Mouse (Mus musculus): Measurements from ENCODE around the gene Ptprg. TPM values are rescaled to one million over a fixed set of nuclear protein-coding genes. Genes with fewer than 3 reads are reported as not detected.
"Not testable (repeated sequence)": the region's sequence is repeated elsewhere in the genome, so short reads cannot be mapped to it uniquely, and the experiment has no call there.

The Ptprg gene
- polyA plus RNA-seq, 1 experiment from 2014 or later: 26.5 TPM

DNA sequence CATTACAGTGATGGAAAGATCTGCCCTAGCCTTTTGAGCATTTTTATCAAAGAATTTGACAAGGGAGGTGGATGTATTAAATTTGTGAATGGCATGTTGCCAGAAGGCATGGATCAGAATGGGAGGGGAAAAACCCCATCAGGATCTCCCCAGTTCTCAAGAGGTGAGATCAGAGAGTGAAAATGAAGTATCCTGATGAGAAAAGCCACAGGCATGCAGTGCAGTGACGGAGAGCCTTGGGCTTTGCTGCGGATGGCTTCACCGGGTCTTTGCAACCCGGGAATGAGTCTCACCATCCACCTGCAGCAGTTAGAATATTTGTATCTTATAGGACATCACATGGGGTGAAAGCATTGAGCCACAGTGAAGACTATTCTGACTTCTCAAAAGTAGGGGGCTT is 385.6 kb downstream of the Ptprg start:
- no peak overlapping the region for H3K9ac ChIP-seq (ENCODE audit: low read length)
- no peak overlapping the region for H3K4me3 ChIP-seq (ENCODE audit: low read length)
- no peaks in the 10 kb centered on the region for H3K9me3 ChIP-seq (ENCODE audit: control insufficient read depth, low read length)
- H3K4me1 ChIP-seq (replicated peaks; ENCODE audit: control insufficient read depth, insufficient read depth, low read length): no peaks in the 10 kb centered on the region
- H3K27me3 ChIP-seq (ENCODE audit: control insufficient read depth, insufficient read depth, low read depth, low read length): no peaks in the 10 kb centered on the region
- no peak for ATAC-seq (ENCODE audit: low read depth)
- no peaks in the 10 kb centered on the region for H3K36me3 ChIP-seq (ENCODE audit: control insufficient read depth, insufficient read depth, low read length)
- 85% methylated on average over 4 of the region's 4 CpGs for WGBS
- no peak overlapping the region for H3K4me2 ChIP-seq (ENCODE audit: low read depth, low read length)
- H3K27ac ChIP-seq (ENCODE audit: low read length): no peak overlapping the region

DNA sequence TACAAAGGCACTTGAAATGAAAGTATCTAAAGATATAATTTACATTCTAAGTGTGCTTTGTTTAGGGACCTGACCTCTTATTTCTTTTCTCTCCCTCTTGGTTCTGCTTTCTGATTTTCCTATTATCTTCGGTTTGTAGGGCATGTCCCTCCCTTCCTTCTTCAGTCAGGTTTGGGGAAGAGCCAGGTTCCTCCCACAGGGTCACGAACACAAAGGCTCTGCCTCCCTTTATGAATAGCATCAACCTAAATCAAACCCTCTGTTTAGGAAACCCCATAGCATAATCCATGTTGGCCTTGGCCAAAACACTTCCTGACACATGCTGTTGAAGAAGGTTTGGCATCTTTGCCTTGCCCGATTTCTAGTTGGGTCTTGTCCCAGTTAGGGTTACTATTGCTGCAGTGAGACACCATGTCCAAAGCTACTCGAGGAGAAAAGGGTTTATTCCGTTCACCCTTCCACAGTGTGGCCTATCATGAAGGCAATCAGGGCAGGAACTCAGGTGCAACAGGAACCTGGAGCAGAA is 388.7 kb downstream of the Ptprg start:
- Histone ChIP-seq H3K4me1 (replicated peaks; ENCODE audit: control insufficient read depth, insufficient read depth, low read length) (no peaks in the 10 kb centered on the region), H3K9me3 (ENCODE audit: control insufficient read depth, low read length) (no peaks in the 10 kb centered on the region), H3K9ac (ENCODE audit: low read length) (no peak overlapping the region), H3K4me2 (ENCODE audit: low read depth, low read length) (no peak overlapping the region), H3K4me3 (ENCODE audit: low read length) (no peak overlapping the region), H3K27me3 (ENCODE audit: control insufficient read depth, insufficient read depth, low read depth, low read length) (no peaks in the 10 kb centered on the region), H3K36me3 (ENCODE audit: control insufficient read depth, insufficient read depth, low read length) (no peaks in the 10 kb centered on the region), H3K27ac (ENCODE audit: low read length) (no peak overlapping the region)
- ATAC-seq (ENCODE audit: low read depth): no peak
- WGBS: 76% methylated on average over 5 of the region's 5 CpGs

GRCm38 (mm10) chr14:11950379-11950778 is 397.0 kb downstream of the Ptprg start:
- H3K9ac ChIP-seq (ENCODE audit: low read length): no peak overlapping the region
- no peak overlapping the region for H3K4me2 ChIP-seq (ENCODE audit: low read depth, low read length)
- no peaks in the 10 kb centered on the region for H3K4me1 ChIP-seq (replicated peaks; ENCODE audit: control insufficient read depth, insufficient read depth, low read length)
- no peak overlapping the region for H3K27ac ChIP-seq (ENCODE audit: low read length)
- H3K4me3 ChIP-seq (ENCODE audit: low read length): no peak overlapping the region
- no peaks in the 10 kb centered on the region for H3K27me3 ChIP-seq (ENCODE audit: control insufficient read depth, insufficient read depth, low read depth, low read length)
- 89% methylated on average over 6 of the region's 6 CpGs for WGBS
- no peak for ATAC-seq (ENCODE audit: low read depth)
- no peaks in the 10 kb centered on the region for H3K9me3 ChIP-seq (ENCODE audit: control insufficient read depth, low read length)
- peaks cover 4% of the 10 kb centered on the region; the same call in 1 of the 2 replicates for H3K36me3 ChIP-seq (ENCODE audit: control insufficient read depth, insufficient read depth, low read length)

DNA sequence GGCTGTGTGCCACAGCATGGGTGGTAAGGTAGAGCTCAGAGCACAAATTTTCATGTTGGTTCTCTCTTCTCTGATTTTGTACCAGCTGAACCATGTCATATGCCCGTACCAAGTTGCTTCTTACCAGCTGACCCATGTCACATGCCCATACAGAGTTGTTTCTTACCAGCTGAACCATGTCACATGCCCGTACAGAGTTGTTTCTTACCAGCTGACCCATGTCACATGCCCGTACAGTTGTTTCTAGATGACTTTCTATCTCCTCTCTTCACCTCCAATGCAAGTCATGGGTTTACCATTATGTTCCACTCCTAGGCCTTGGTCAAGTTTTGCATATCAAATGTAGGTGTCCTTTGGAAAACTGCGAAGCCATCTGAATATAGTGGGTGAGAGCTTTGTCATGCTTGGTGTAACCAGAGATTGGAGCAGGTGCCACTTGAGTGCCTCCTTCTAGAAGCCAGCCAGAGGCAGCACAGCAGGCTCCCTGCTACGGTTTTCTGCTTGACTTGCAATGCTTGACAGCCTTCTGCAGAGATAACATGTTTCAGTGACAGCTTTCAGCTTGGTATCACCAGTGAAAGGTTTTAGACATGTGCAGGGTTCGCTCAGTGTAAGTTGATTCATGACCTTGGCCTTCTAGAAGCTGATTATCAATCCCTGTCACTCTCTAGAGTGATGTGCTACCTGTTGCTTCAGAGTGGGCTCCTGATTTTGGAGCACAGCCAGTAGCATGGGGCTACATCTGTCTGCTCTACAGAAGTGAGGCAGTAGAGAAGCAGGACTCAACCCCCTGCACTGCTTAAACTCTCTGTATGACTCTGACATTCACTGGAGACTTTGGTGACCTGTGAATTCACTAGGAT is 401.9 kb downstream of the Ptprg start:
- Histone ChIP-seq H3K4me3 (ENCODE audit: low read length) (no peak overlapping the region), H3K9ac (ENCODE audit: low read length) (no peak overlapping the region), H3K27ac (ENCODE audit: low read length) (no peak overlapping the region), H3K9me3 (ENCODE audit: control insufficient read depth, low read length) (no peaks in the 10 kb centered on the region), H3K27me3 (ENCODE audit: control insufficient read depth, insufficient read depth, low read depth, low read length) (no peaks in the 10 kb centered on the region), H3K4me2 (ENCODE audit: low read depth, low read length) (no peak overlapping the region), H3K36me3 (ENCODE audit: control insufficient read depth, insufficient read depth, low read length) (peaks cover 4% of the 10 kb centered on the region; the same call in 1 of the 2 replicates), H3K4me1 (replicated peaks; ENCODE audit: control insufficient read depth, insufficient read depth, low read length) (no peaks in the 10 kb centered on the region)
- WGBS: 69% methylated on average over 6 of the region's 6 CpGs
- ATAC-seq (ENCODE audit: low read depth): no peak

GRCm38 (mm10) chr14:11960269-11961121 is 407.2 kb downstream of the Ptprg start:
- Histone ChIP-seq H3K4me3 (ENCODE audit: low read length) (no peak overlapping the region), H3K27me3 (ENCODE audit: control insufficient read depth, insufficient read depth, low read depth, low read length) (no peaks in the 10 kb centered on the region), H3K4me1 (replicated peaks; ENCODE audit: control insufficient read depth, insufficient read depth, low read length) (no peaks in the 10 kb centered on the region), H3K9ac (ENCODE audit: low read length) (no peak overlapping the region), H3K27ac (ENCODE audit: low read length) (no peak overlapping the region), H3K36me3 (ENCODE audit: control insufficient read depth, insufficient read depth, low read length) (no peaks in the 10 kb centered on the region), H3K4me2 (ENCODE audit: low read depth, low read length) (no peak overlapping the region), H3K9me3 (ENCODE audit: control insufficient read depth, low read length) (no peaks in the 10 kb centered on the region)
- WGBS: 80% methylated on average over 15 of the region's 15 CpGs
- ATAC-seq (ENCODE audit: low read depth): no peak

DNA sequence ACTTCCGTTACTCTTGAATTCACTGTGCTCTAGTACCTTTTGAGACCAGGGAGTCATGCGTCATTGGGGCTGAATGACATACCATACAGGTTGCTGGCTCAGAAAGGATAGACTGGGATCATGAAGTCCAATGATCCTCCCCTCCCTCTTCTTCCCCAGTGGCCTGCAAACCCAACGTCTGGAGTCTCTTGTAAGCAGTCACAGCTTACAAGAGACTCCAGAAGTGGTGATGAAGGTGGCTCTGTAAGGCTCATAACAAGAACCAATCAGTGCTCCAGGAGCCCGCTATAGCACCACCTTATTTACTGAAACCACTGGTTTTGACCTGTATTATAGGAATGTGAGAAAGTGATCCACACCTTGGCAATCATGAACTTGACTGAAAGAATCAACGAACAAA is 408.8 kb downstream of the Ptprg start:
- Histone ChIP-seq H3K27me3 (ENCODE audit: control insufficient read depth, insufficient read depth, low read depth, low read length) (no peaks in the 10 kb centered on the region), H3K9me3 (ENCODE audit: control insufficient read depth, low read length) (no peaks in the 10 kb centered on the region), H3K27ac (ENCODE audit: low read length) (no peak overlapping the region), H3K36me3 (ENCODE audit: control insufficient read depth, insufficient read depth, low read length) (no peaks in the 10 kb centered on the region), H3K4me1 (replicated peaks; ENCODE audit: control insufficient read depth, insufficient read depth, low read length) (peaks cover 3% of the 10 kb centered on the region; the same call in 1 of the 2 replicates), H3K9ac (ENCODE audit: low read length) (no peak overlapping the region), H3K4me2 (ENCODE audit: low read depth, low read length) (no peak overlapping the region), H3K4me3 (ENCODE audit: low read length) (no peak overlapping the region)
- WGBS: 78% methylated on average over 5 of the region's 5 CpGs
- ATAC-seq (ENCODE audit: low read depth): no peak

DNA sequence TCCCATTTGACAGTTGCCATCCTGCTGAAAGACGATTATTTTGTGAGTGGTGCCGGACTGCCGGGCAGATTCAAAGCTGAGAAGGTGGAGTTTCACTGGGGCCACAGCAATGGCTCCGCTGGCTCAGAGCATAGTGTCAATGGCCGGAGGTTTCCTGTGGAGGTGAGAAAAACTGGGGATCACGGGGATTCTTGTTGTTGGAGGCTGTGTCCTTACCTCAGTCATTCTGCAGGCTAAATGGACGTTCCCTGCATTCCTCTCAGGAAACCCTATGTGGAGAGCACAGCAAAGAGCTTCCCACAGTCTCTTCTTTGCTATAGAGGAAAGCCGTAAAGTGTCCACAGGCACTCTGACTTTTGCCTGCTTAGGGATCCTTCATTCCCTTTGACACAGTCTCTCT is 409.2 kb downstream of the Ptprg start:
- Histone ChIP-seq H3K4me1 (replicated peaks; ENCODE audit: control insufficient read depth, insufficient read depth, low read length) (peaks cover 3% of the 10 kb centered on the region; the same call in 1 of the 2 replicates), H3K27me3 (ENCODE audit: control insufficient read depth, insufficient read depth, low read depth, low read length) (no peaks in the 10 kb centered on the region), H3K9me3 (ENCODE audit: control insufficient read depth, low read length) (no peaks in the 10 kb centered on the region), H3K27ac (ENCODE audit: low read length) (no peak overlapping the region), H3K4me3 (ENCODE audit: low read length) (no peak overlapping the region), H3K9ac (ENCODE audit: low read length) (no peak overlapping the region), H3K4me2 (ENCODE audit: low read depth, low read length) (no peak overlapping the region), H3K36me3 (ENCODE audit: control insufficient read depth, insufficient read depth, low read length) (no peaks in the 10 kb centered on the region)
- WGBS: 69% methylated on average over 8 of the region's 8 CpGs
- ATAC-seq (ENCODE audit: low read depth): no peak

GRCm38 (mm10) chr14:11963791-11964190 is 410.5 kb downstream of the Ptprg start:
- H3K27me3 ChIP-seq (ENCODE audit: control insufficient read depth, insufficient read depth, low read depth, low read length): no peaks in the 10 kb centered on the region
- WGBS: 88% methylated on average over 10 of the region's 10 CpGs

DNA sequence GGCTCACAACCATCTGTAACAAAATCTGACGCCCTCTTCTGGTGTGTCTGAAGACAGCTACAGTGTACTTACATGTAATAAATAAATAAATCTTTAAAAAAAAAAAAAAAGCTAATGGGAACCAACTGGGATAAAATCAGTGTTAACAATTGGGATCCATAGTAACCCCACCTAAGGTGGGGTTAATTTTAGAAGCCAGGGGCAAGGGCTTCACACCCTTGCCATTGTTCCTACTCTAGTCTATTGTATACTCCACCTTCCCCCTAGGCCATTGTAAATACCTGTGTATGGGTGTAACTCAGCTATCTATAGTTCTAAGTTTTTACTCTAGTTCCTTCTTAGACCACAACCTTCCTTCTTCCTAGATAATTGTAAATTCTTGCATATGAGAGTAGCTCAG is 411.0 kb downstream of the Ptprg start:
- not testable (repeated sequence) for H3K4me1 ChIP-seq (replicated peaks; ENCODE audit: control insufficient read depth, insufficient read depth, low read length); ATAC-seq (ENCODE audit: low read depth); H3K36me3 ChIP-seq (ENCODE audit: control insufficient read depth, insufficient read depth, low read length); H3K9me3 ChIP-seq (ENCODE audit: control insufficient read depth, low read length); H3K4me3 ChIP-seq (ENCODE audit: low read length); H3K9ac ChIP-seq (ENCODE audit: low read length); H3K27ac ChIP-seq (ENCODE audit: low read length); H3K4me2 ChIP-seq (ENCODE audit: low read depth, low read length); H3K27me3 ChIP-seq (ENCODE audit: control insufficient read depth, insufficient read depth, low read depth, low read length)
- 86% methylated on average over 1 of the region's 1 CpGs for WGBS

More at GRCm38 (mm10) chr14:11963791-11964190, 410.5 kb downstream of the Ptprg start:
- Histone ChIP-seq H3K4me1 (replicated peaks; ENCODE audit: control insufficient read depth, insufficient read depth, low read length) (peaks cover 3% of the 10 kb centered on the region; the same call in 1 of the 2 replicates), H3K4me2 (ENCODE audit: low read depth, low read length) (no peak overlapping the region), H3K9ac (ENCODE audit: low read length) (no peak overlapping the region), H3K36me3 (ENCODE audit: control insufficient read depth, insufficient read depth, low read length) (no peaks in the 10 kb centered on the region), H3K27ac (ENCODE audit: low read length) (no peak overlapping the region), H3K9me3 (ENCODE audit: control insufficient read depth, low read length) (no peaks in the 10 kb centered on the region), H3K4me3 (ENCODE audit: low read length) (no peak overlapping the region)
- no peak for ATAC-seq (ENCODE audit: low read depth)
